Mouse (Mus musculus) regulatory T cell (primary cell): Measurements from ENCODE around the gene Mtch2.

Experiments used
- in situ Hi-C: fragments of 300-600 bp; cut with MboI, MseI; formaldehyde crosslinking; loops from one replicate; pipeline ENCODE4 v1.15.1; 2025; ENCODE audit warnings: high pct_unique_total_duplicates

Mtch2 gene

DNA sequence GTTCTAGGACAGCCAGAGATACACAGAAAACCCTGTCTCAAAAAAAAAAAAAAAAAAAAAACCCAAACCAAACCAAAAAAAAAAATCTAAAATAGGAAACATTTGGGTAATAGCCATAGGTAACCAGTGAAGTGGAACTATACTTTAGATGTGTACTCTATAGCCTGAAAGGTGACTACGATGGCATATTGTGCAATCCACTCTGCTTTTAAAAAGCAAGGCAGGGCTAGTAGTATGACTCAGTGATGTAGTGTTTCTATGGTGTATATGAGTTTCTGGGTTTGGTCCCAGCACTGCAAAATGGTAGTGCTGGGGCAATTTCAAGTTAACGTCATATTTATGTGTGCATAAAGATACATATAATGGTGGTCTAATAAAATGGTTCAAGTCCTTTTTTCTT is 59.8 kb downstream of the Mtch2 start:
- in situ Hi-C loops = no loop called here

- in situ Hi-C loops = no loop called here
Observed at GRCm38 (mm10) chr2:90910861-90911260, 63.9 kb downstream of the Mtch2 start.

- in situ Hi-C loops = no loop called here
Observed at GRCm38 (mm10) chr2:90911668-90912067, 64.7 kb downstream of the Mtch2 start.

DNA sequence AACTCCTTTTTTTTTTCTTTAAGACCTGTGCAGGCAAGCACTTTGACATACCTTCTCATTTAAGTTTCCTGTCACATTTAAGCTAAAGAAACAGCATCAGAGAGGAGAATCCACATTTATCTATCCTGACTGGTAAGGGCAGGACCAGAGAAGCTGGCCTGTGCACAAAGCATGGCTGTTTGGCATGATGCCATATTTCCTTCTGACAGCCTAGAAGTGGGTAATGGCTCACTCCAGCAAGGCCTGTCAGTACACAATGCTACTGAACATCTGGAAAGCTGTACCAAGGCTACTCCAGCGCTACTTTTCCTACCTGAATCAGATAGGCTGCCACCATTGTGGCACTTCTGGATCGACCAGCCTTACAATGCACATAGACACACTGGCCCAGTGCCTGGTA is 66.7 kb downstream of the Mtch2 start:
- in situ Hi-C loops = no loop called here

GRCm38 (mm10) chr2:90915516-90915915 is 68.6 kb downstream of the Mtch2 start:
- in situ Hi-C loops = no loop called here
